Mouse (Mus musculus) kidney, adult 2 months (tissue): ENCODE results near the gene Yipf2. TPM values are rescaled to one million over a fixed set of nuclear protein-coding genes. Genes with fewer than 3 reads are reported as not detected.

Experiments used
- DNase-seq: peaks from one replicate; pipeline ENCODE4 v3.0.0; 2021
- H3K27ac ChIP-seq: fragments of 200-500 bp; 2 replicates; pipeline ENCODE4 v1.5.1; 2012; ENCODE audit warnings: low read depth, low read length, control low read depth, inconsistent platforms; ENCODE audit not compliant: insufficient read depth
- H3K27me3 ChIP-seq: fragments of 200-500 bp; replicated peaks from 2 replicates; pipeline ENCODE4 v1.6.1; 2012; ENCODE audit warnings: mild to moderate bottlenecking, moderate library complexity, low read length, inconsistent platforms; ENCODE audit not compliant: control insufficient read depth, insufficient read depth
- H3K36me3 ChIP-seq: fragments of 200-500 bp; 2 replicates; pipeline ENCODE4 v1.6.1; 2012; ENCODE audit warnings: mild to moderate bottlenecking, moderate library complexity, low read length, inconsistent platforms; ENCODE audit not compliant: control insufficient read depth, insufficient read depth
- H3K4me1 ChIP-seq: fragments of 200-500 bp; 2 replicates; pipeline ENCODE4 v1.6.1; 2011; ENCODE audit warnings: low read length; ENCODE audit not compliant: control insufficient read depth, insufficient read depth
- H3K4me3 ChIP-seq: fragments of 200-500 bp; 2 replicates; pipeline ENCODE4 v1.5.1; 2011; ENCODE audit warnings: mild to moderate bottlenecking, low read depth, low read length, control low read depth; ENCODE audit not compliant: insufficient read depth
- CTCF ChIP-seq: fragments of 200-500 bp; conservative IDR thresholded peaks from 2 replicates; pipeline ENCODE4 v1.5.1; 2011; ENCODE audit warnings: low read depth, mild to moderate bottlenecking, control low read depth, low read length, moderate library complexity, mixed read lengths; ENCODE audit not compliant: insufficient read depth, insufficient read length
- POLR2A ChIP-seq: fragments of 200-500 bp; IDR thresholded peaks from one replicate; pipeline ENCODE4 v1.6.1; 2011; ENCODE audit warnings: low read depth, low read length, control low read depth
- WGBS: fragments of 180-500 bp; shearing (Covaris S2); methylation state at CpG from one replicate; pipeline ENCODE4 v1.1.7; 2018; 5-methylcytosine and 5-hydroxymethylcytosine counted together
- polyA plus RNA-seq: library from polyadenylated mRNA; depleted of rRNA; stranded (reverse); fragments of >200 nt; gene quantifications from 2 replicates; pipeline ENCODE4 v1.2.3, GENCODE M21; 2012

Yipf2 gene
- polyA plus RNA-seq, 1 experiment = 39.9 TPM

DNA sequence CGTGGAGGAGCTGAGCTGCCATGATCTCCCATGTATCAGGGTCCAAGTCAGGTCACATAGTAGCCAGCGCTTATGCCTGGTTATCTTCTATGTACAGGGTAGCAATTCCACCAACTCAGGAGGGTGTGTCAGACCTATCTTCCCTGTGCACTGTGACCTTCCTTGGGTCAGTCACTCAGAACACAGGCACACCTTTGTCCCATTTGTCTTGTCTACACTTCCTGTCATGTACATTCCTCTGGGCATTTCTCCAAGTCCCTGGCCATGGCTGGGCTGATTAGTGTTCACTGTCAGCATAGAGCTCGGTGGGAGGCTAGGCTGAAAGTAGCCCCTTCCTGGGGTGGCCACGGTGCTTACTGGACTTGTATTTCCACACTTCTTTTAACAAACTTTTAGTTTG is 34.3 kb downstream of the Yipf2 start:
- 53% methylated on average over 4 of the region's 4 CpGs for WGBS
- peak; percentile 51 for DNase-seq

DNA sequence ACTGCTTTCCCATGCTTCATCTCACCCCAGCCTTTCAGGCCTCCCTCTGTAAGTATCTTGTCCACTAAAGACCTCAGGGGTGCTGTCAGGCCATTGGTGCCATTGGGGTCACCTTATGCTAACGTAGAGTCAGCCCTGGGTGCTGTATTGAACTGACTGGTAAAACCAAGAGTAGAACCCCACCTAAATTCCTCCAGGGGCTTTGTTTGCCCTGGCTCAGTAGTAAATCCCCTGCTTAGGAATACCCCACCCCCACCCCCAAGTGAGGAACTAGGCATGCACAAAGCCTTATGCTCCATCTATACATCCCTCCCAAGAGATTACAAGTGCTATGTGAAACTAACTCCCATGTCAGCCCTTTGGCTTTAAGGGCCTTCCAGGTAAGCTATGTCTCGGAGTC is 35.1 kb downstream of the Yipf2 start:
- WGBS = 97% methylated on average over 2 of the region's 2 CpGs
- H3K27ac ChIP-seq = no peak overlapping the region
- TF ChIP-seq POLR2A (no peak), CTCF (no peak)
- H3K4me1 ChIP-seq = peaks cover 8% of the 10 kb centered on the region
- no peak overlapping the region for H3K4me3 ChIP-seq
- H3K27me3 ChIP-seq = no peaks in the 10 kb centered on the region
- H3K36me3 ChIP-seq = no peaks in the 10 kb centered on the region
- DNase-seq = no peak

More for the DNA sequence above, 34.3 kb downstream of the Yipf2 start:
- TF ChIP-seq CTCF (no peak), POLR2A (no peak)
- Histone ChIP-seq H3K27ac (no peak overlapping the region), H3K36me3 (no peaks in the 10 kb centered on the region), H3K27me3 (no peaks in the 10 kb centered on the region), H3K4me1 (peaks cover 8% of the 10 kb centered on the region), H3K4me3 (no peak overlapping the region)

DNA sequence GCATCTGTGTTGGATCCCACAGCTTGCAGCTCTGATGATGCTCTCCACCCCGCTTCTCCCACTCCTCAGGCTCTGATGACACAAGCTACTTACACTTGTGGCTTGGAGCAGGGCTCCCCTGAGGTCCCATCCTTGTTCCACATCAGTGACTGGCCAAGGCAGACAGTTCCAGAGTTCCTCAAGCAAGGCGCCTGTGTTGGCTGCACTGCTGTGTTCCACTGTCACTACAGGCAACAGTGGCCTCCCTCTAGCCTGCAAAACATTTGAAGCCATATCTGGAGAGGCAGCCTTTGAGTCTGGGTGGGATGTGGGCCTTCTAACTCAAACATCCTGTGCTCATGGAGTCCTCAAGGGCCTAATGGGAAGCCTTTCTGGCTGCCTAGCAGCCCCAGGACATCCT is 35.6 kb downstream of the Yipf2 start:
- 79% methylated on average over 2 of the region's 2 CpGs for WGBS
- peak; percentile 21 for DNase-seq
- H3K27ac ChIP-seq = no peak overlapping the region
- TF ChIP-seq CTCF (no peak), POLR2A (no peak)
- H3K27me3 ChIP-seq = no peaks in the 10 kb centered on the region
- H3K4me1 ChIP-seq = peaks cover 8% of the 10 kb centered on the region
- no peak overlapping the region for H3K4me3 ChIP-seq
- no peaks in the 10 kb centered on the region for H3K36me3 ChIP-seq

DNA sequence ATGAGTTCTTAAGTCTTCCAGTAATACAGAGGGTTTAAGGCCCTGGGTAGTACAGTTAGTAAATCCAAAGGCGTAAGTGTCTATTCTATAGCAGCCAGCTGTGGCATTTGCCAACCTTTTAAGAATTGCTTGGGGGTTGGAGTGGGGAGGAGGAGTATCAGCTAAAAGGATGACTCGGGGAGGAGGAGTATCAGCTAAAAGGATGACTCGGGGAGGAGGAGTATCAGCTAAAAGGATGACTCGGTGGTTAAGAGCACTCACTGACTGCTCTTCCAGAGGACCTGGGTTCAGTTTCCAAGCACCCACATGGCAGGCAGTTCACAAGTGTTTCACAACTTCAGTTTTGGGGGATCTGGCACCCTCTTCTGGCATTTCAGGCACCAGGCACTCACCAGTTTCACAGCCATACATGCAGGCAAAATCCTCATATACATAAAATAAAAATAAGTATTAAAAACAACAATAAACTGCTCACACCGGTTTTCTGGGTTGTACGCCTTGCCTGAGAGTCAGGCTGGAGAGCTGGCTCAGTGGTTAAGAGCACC is 37.4 kb downstream of the Yipf2 start:
- no peak for DNase-seq
- 0 out of 2 replicates have a peak, but pooled peaks have one; percentile 1 for TF ChIP-seq CTCF
- no peak for TF ChIP-seq POLR2A
- H3K36me3 ChIP-seq = no peaks in the 10 kb centered on the region
- no peak overlapping the region for H3K27ac ChIP-seq
- 84% methylated on average over 6 of the region's 6 CpGs for WGBS
- peaks cover 6% of the 10 kb centered on the region for H3K4me1 ChIP-seq
- no peaks in the 10 kb centered on the region for H3K27me3 ChIP-seq
- no peak overlapping the region for H3K4me3 ChIP-seq

DNA sequence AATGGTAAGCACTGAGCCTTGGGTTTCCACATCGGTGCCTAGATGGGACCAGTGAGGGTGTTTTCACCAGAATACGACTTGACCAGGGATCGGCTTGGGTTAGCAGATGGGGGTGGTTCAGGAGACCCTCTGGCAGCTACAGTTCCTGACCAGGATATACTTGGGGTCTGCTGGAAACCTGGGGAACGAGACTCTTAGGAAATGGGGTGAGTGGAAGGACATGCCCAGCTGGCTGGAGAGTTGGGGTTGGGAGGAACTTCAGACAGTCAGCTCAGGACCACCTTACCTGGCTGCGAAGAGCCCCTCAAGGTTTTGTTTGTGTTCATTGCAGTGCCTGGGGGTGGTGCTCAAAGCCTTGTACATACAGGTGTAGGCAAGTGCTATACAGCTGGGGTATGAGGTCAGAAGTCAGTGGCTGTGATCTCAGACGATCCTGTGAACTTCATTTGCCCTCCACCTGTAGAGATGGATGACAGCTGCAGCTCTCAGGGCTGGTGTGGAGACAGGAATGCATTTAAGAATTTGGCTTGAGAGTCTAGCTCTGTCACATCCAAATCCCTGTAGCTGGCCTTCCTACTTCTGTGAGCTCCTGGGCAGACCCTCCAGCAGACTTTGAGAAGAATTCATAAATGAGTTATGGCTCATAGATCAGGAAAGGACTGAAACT is 38.9 kb downstream of the Yipf2 start:
- DNase-seq = no peak
- no peaks in the 10 kb centered on the region for H3K36me3 ChIP-seq
- TF ChIP-seq POLR2A = no peak
- no peak for TF ChIP-seq CTCF
- WGBS = 85% methylated on average over 6 of the region's 6 CpGs
- peaks cover 6% of the 10 kb centered on the region for H3K4me1 ChIP-seq
- no peak overlapping the region for H3K27ac ChIP-seq
- H3K4me3 ChIP-seq = no peak overlapping the region
- no peaks in the 10 kb centered on the region for H3K27me3 ChIP-seq

DNA sequence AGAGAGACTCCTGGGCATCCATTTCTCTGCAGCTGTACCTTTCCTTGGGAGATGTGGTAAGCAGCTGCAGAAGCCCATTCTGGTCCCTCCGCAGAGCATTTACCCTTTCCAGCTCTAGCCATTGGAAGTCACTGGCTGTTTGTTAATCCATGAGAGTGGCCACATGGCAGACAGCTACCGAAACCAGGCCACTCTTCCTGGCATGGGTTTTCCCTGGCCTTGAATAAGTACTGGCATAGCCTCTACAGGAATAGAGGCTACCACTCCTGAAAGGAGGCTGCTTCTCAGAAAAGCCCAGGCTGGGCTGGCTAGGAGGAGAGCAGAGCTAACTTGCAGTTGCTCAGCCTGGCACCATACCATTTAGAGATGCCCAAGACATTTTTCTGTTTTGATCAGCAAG is 41.6 kb downstream of the Yipf2 start:
- TF ChIP-seq CTCF (no peak), POLR2A (no peak)
- WGBS = 96% methylated on average over 2 of the region's 2 CpGs
- Histone ChIP-seq H3K27ac (no peak overlapping the region), H3K4me1 (peaks cover 4% of the 10 kb centered on the region; the same call in 1 of the 2 replicates), H3K27me3 (no peaks in the 10 kb centered on the region), H3K36me3 (no peaks in the 10 kb centered on the region), H3K4me3 (no peak overlapping the region)
- no peak for DNase-seq

DNA sequence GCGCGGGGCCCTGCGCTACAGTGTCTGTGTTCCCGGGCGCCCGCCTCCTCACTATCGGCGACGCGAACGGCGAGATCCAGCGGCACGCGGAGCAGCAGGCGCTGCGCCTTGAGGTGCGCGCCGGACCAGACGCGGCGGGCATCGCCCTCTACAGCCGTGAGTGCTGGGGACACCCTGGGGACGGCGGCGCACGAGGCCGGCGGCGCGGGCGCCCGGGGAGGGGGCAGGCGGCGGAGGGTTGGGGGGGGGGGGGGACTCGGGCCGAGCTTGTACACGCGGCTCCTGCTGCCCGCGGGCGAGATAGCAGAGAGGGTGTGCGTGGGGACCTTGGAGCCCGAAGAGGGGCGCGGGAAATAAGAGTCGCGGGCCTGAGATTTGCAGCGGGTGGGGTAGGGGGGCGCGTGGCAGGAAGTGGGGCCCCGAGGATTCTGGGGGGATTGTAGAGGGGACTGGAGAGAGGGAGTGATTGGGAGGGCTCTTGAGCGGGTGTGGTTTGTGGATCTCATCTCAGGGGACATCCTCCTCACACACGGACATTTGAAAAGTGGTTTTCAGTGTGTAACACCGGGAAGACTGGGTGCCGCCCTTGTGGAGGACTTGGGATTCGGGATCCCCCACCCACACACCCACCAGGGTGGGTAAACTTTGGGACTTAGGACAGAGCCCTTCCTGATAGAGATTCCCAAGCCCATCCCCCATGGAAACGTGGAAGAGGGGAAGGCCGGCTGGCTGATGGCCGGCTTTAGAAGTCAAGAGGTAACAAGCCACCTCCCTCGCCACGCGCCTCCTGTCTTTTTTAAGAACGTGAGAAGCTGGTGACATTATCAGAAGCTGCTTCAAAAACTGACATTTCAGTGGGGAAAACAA is 45.3 kb downstream of the Yipf2 start:
- H3K4me3 ChIP-seq = peak overlapping the region; percentile 92
- no peak for TF ChIP-seq CTCF
- TF ChIP-seq POLR2A = no peak
- WGBS = 1% methylated on average over 66 of the region's 66 CpGs
- no peaks in the 10 kb centered on the region for H3K27me3 ChIP-seq
- DNase-seq = peak; percentile 68
- peak overlapping the region; percentile 80 for H3K27ac ChIP-seq
- no peaks in the 10 kb centered on the region for H3K36me3 ChIP-seq
- H3K4me1 ChIP-seq = peaks cover 7% of the 10 kb centered on the region; the same call in 1 of the 2 replicates
